Mouse (Mus musculus) spleen, postnatal 36 days (tissue): ENCODE results near the gene Fbxw8.
A peak's percentile ranks its signal among the peaks of the same experiment; 100 is the strongest.

Experiments
- DNase-seq, 2 experiments: peaks; one replicate each; pipeline ENCODE4 v3.0.0; 2022; ENCODE audit warnings: low spot score in 2 of 2, mixed read lengths in 1 of 2

The Fbxw8 gene

GRCm38 (mm10) chr5:118045385-118045784 is 109.9 kb downstream of the Fbxw8 start:
- DNase-seq = no peak

DNA sequence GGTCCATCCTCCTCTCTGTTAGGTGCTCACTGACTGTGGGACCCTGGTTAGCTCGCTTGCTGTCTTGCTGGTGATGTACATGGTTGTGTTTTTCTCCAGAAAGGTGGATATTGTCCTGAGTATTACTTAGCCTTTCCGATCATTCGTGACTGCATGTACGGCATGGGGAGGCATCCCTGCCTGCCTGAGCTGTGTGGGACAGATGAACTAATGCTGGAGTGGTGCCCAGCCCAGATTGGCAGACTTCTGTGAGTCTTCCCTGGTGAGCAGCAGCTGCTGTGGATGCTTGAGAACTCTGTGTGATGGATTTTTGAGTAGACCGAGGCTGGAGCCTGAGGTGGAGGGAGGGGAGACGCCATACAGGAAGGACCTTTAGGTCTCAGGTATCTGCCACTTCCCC is 110.4 kb downstream of the Fbxw8 start:
- no peak for DNase-seq

DNA sequence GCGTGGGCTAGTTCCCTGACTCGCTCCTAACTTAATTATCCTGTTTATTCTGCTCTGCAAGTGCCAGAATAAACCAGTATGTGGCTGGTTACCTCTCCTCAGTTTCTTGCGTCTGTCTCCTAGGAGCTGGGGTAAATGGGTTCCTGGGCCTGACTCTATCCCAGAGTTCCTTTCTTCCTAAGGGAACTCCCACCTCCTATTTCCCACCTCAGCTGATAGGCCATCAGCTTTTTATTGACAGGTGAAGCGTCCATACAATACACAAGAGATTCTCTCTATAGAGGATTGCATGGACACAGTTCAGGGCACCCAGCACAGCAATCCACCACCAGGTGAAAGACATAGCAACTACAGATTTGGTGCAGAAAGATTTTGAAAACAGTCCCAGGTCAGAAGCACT is 111.5 kb downstream of the Fbxw8 start:
- DNase-seq = no peak

DNA sequence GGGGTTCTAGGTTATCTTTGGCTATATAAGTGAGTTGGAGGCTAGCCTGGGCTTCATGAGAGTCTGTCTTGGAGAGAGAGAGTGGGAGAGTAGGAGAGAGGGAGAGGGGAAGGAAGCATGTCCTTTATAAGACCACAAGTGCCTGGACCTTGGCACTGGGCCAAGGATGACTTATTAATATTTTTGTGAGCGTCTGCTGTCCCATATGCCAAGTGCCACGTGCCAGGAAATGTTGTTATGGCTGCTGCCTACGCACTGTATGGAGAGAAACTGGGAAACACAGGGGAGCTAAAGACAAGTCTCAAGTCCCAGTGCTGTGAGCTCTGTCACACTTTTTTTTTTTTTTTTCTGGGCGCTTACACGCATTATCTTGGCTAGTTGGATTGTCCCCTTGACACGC is 112.7 kb downstream of the Fbxw8 start:
- no peak for DNase-seq

- no peak for DNase-seq
Measured at GRCm38 (mm10) chr5:118039241-118039668, 116.0 kb downstream of the Fbxw8 start.

- DNase-seq = no peak
Measured at GRCm38 (mm10) chr5:118037798-118038484, 117.3 kb downstream of the Fbxw8 start.

GRCm38 (mm10) chr5:118036888-118037797 is 118.1 kb downstream of the Fbxw8 start:
- DNase-seq = peak; percentile 17 to 22

- DNase-seq = no peak
Measured at GRCm38 (mm10) chr5:118035786-118036185, 119.5 kb downstream of the Fbxw8 start.

DNA sequence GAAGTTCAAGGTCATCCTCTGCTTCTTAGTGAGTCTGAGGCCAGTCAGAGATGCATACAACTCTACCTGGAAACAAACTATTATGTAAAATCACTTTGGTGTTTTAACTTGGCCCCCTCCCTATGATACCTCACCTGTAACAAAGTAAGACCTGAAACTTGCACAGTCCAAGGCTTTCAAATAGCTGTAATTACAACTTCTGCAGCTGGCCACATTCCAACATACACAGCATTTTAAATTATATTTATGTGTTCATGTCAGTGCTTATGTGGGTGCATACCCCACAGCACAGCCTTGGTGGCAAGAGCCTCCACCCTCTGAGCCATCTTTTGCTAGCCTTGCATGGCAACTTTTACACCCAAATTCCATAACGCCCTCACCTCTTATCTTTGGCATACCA is 120.6 kb downstream of the Fbxw8 start:
- no peak for DNase-seq

DNA sequence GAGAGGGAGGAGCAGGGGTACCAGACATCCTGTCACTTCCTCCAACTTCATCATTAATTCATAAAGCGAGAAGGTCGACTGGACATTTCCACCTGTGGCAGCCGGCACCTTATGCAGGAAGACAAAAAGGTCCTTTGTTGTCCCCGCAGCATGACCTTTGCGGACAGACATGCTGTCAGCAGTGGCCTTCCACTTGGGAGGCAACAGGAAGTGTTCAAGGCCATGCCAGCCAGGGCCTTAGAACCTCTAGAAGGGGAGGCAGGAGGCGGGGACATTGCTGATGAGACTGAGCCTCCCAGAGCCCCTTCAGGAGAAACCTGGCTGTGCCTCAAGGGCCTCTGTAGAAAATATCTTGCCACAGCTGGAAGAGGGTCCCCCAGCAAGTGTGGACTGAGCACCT is 121.5 kb downstream of the Fbxw8 start:
- no peak for DNase-seq

- no peak for DNase-seq
Measured at GRCm38 (mm10) chr5:118033328-118033727, 121.9 kb downstream of the Fbxw8 start.

DNA sequence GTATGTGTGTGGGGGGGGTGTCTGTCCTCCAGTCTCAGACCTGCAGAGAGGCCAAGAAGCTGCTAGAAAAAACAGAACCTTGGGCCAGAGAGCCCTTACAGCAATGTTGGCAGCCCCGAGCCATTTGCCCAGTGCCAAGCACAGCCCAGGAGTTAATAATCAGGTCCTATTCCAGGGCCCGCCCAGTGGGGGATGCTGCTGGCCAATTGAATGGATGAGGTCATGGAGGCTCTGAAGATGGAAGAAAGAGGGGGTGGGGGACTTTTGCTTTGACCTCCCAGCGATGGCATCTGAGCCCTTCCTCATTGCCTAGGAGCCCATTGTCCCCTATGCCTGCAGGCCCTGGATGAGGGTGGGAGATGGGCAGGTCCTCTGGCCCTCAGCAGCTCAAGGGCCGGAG is 123.8 kb downstream of the Fbxw8 start:
- no peak for DNase-seq

GRCm38 (mm10) chr5:118031059-118031458 is 124.2 kb downstream of the Fbxw8 start:
- DNase-seq = no peak

GRCm38 (mm10) chr5:118030022-118030675 is 125.1 kb downstream of the Fbxw8 start:
- no peak for DNase-seq

DNA sequence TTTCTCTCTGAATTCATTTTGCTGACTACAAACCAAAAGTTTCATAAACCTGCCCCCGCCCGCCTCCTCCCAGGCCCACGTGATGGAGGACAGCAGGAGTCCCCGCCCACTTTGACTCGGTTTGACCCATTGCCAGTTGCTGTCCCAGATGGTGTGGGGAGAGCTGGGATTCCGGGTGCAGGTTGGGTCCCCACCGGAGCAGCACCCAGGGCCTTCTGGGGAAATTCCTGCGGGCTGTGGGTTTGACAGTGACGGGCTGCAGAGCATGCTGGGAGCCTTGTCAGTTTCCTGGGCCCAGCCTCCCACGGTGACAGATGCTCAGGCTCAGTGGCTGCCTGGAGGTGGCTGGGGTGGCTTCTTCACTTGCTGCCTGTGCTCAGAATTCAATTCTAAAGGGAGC is 125.8 kb downstream of the Fbxw8 start:
- DNase-seq = peak; percentile 38 to 39

DNA sequence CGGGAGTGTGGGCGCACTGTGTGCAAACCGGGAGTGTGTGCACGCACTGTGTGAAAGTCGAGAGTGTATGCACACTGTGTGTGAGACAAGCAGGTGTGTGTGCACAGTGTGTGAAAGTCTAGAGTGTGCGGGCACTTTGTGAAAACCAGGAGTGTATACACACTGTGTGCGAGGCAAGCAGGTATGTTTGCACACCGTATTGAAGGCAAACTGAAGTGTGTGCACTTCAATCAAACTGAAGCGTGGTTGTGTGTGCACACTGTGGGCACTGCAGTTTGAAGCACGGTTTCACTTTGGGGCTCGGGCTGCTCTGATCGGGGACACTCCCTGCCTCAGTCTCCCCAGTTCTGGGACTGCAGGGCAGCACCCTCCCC is 126.2 kb downstream of the Fbxw8 start:
- DNase-seq = no peak

DNA sequence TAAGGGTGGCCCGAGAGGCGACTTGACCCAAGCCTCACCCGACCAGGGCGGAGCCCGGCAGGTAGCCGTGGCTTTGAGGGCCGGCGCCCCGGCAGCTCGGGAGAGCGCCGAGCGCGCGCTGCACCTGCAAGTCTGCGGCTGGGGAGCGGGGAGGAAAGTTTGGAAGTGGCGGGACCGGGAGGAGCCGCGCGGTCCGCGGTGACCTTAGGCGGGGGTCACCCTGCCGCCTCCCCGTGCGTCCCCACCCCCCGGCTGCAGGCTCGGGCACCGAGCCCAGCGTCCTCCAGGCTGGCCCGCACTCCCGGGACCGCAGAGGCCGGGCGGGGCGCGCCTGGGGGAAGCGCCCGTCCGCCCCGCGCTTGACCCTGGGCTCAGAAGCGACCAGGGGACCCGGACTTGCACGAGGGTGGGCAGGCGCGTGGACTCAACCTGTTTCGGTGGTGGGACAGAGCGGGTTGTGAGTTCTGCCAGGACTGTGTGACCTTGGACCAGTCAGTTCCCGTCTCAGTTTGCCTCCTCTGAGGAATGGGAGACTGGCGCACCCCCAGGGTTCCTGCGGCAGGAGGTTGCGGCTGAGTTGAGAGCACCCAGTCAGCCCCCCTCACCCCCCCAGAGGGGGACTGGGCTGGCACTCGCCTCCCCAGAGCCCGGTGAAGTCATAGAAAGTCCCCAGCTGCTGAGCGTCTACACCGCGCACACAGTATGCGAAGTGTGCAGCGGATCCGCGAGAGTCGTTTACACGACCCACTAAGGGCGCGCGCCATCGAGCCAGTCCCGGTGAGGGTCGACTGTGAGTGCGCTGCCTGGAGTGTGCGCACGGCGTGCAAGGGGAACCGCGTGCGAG is 126.9 kb downstream of the Fbxw8 start:
- DNase-seq = no peak

GRCm38 (mm10) chr5:118027698-118028190 is 127.5 kb downstream of the Fbxw8 start, which contains the start of gene Tesc:
TSS of gene Tesc (plus strand) at chr5:118027743.
- DNase-seq = no peak

GRCm38 (mm10) chr5:118027101-118027697 is 128.1 kb downstream of the Fbxw8 start:
- DNase-seq = no peak

DNA sequence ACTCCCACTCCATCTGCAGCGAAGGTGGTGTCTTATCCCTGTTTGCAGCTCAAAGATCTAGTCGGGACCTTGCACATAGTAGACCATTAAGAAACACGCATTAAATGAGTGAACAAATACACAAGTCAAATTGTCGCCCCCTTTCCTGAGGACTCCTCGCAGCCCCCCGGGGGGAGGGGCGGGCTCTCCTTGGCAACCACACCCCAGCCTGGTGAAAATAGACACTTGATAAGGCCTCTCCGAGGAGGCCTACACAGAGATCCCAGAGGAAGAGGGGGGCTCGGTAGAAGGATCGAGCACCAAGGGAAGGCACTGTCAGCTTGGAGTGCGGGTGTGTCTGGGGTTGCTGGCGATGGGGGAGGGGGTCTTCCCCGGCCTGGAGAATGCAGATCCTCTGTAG is 128.9 kb downstream of the Fbxw8 start:
- DNase-seq = no peak

DNA sequence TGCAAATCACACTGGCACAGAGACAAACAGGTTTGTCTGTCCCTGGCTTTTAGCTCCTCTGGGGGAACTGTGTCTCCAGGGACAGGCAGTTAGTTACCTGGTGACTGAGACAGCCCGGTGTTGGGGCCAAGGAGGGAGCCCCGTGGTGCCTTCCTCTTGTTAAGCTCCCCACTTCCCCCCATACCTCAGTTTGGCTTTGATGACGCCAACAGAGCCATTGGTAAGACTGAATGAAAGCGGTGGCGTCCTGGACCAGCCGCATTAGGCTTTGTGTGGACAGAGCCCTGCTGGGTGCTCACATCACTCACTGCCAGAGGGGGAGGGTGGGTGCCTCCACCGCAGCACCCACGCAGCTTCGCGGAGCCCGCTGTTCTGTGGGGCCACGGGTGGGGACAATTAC is 129.4 kb downstream of the Fbxw8 start:
- no peak for DNase-seq
